ENCODE assay signal across 8 mouse cellular contexts in the genomic region with DNA sequence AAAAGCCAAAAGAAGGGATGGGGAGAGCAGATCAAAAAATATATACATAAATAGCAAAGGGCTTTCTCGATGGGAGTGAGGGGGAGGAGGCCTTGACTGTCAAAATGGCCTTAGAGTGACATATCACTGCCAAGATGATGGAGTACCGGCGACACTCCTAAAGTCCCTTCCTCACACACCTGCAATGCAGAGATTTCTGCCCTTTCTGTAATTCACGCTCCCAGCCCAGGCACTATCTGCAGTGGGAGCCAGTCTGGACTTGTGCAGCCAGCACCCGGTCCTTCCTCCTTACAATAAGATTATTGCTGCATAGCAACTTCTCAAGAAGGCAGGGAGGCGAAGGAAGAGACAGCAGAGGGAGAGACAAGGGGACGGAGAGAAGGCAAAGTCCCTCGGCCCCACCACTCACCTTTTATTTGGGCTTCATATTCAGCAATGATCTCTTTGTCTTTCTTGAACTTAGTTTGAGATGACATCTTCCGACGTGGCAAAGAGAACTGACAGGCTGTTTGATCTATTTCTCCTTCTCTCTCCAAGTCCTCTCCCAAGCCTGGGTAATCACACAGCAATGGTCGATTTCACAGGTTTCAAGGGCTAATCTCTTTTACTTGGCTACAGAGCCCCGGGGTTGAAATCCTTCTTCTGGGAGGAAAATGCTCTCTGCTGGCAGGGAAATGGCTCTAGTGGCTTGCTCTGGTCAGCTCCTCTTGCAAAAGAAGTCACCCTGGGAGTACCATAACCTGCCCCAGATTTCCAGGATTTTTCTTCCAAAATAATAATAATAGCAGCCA. TPM values are rescaled to one million over a fixed set of nuclear protein-coding genes. Genes with fewer than 3 reads are reported as not detected.
DNase-seq lines count a peak whose midpoint lies in the region; ATAC-seq and TF ChIP-seq lines count a peak whose summit lies in the region.

No protein-coding gene starts in this region.

- H3K36me3 ChIP-seq in embryonic facial prominence, embryonic 10.5 days (replicated peaks) = peaks cover 25% of the 10 kb centered on the region
- peaks cover 15% of the 10 kb centered on the region for H3K36me3 ChIP-seq in hindbrain, embryonic 13.5 days
- H3K36me3 ChIP-seq in midbrain, embryonic 11.5 days (ENCODE audit: control insufficient read depth, insufficient read depth, low read length) = peaks cover 10% of the 10 kb centered on the region

- peak overlapping the region; percentile 79 for H3K4me2 ChIP-seq in hindbrain, embryonic 13.5 days
- peak overlapping the region; percentile 77 for H3K4me2 ChIP-seq in midbrain, embryonic 11.5 days

- peak overlapping the region; percentile 95 for H3K27ac ChIP-seq in left cerebral cortex, adult 2 months
- peak overlapping the region; percentile 86 for H3K27ac ChIP-seq in embryonic facial prominence, embryonic 10.5 days (replicated peaks)
- peak overlapping the region; percentile 95 for H3K27ac ChIP-seq in hindbrain, embryonic 13.5 days
- peak overlapping the region; percentile 82 for H3K27ac ChIP-seq in midbrain, embryonic 11.5 days (ENCODE audit: low read depth, low read length)

- CTCF ChIA-PET in Patski (lab: Charles Lee) = interaction anchor here (0.6 to 2.1 kb wide), 6 partner anchors 16 to 55 kb away, joined by 3 to 7 read pairs (median 5); no protein-coding TSS in a partner anchor

- intact Hi-C loops in left cerebral cortex, adult 2 months (cut with DNase I) = loop anchor here (2.0 to 5.0 kb wide), 7 partner anchors 21 to 219 kb away; no protein-coding TSS in a partner anchor

- H3K4me1 ChIP-seq in embryonic facial prominence, embryonic 10.5 days = peaks cover 69% of the 10 kb centered on the region
- peaks cover 54% of the 10 kb centered on the region for H3K4me1 ChIP-seq in hindbrain, embryonic 13.5 days (replicated peaks)
- H3K4me1 ChIP-seq in midbrain, embryonic 11.5 days (ENCODE audit: control insufficient read depth, insufficient read depth, low read length) = peaks cover 41% of the 10 kb centered on the region

- no peak for DNase-seq in left cerebral cortex, adult 2 months (ENCODE audit: extremely low spot score in 1 of 2, low spot score in 2 of 2)
- no peak for DNase-seq in left cerebral cortex, adult 11 months (ENCODE audit: low spot score)
- no peak for DNase-seq in Patski (ENCODE audit: low read depth, low spot score)
- peak; percentile 40 for DNase-seq in embryonic facial prominence, embryonic 10.5 days (ENCODE audit: low spot score)
- DNase-seq in midbrain, embryonic 11.5 days (ENCODE audit: low spot score, missing footprints) = peak; percentile 94
- no peak for DNase-seq in thymus, postnatal 10 days (ENCODE audit: low spot score in 2 of 2)
- DNase-seq in layer of hippocampus, adult 8-10 months (ENCODE audit: low spot score in 2 of 2) = no peak

- no peak for TF ChIP-seq CTCF in left cerebral cortex, adult 2 months (IDR thresholded peaks at IDR 0.05)
- TF ChIP-seq CTCF in Patski (IDR thresholded peaks at IDR 0.05) = peak; percentile 30

- peak overlapping the region; percentile 72 for H3K4me3 ChIP-seq in left cerebral cortex, adult 2 months
- peak overlapping the region; percentile 77 for H3K4me3 ChIP-seq in embryonic facial prominence, embryonic 10.5 days
- H3K4me3 ChIP-seq in hindbrain, embryonic 13.5 days = peak overlapping the region; percentile 89
- H3K4me3 ChIP-seq in midbrain, embryonic 11.5 days (ENCODE audit: low read depth, low read length) = peak overlapping the region; percentile 91

- ATAC-seq in Patski = no peak
- ATAC-seq in hindbrain, embryonic 13.5 days (ENCODE audit: low FRiP score) = peak; percentile 43; the same call in 1 of the 2 replicates
- ATAC-seq in midbrain, embryonic 11.5 days (ENCODE audit: low FRiP score) = no peak; the same call in 1 of the 2 replicates

- POLR2A ChIA-PET in Patski (lab: Charles Lee) = interaction anchor here (1.7 kb wide), 1 partner anchor 23 kb away, joined by 4 read pairs; no protein-coding TSS in a partner anchor

- no peaks in the 10 kb centered on the region for H3K9me3 ChIP-seq in embryonic facial prominence, embryonic 10.5 days
- H3K9me3 ChIP-seq in hindbrain, embryonic 13.5 days = no peaks in the 10 kb centered on the region
- H3K9me3 ChIP-seq in midbrain, embryonic 11.5 days (ENCODE audit: control insufficient read depth, low read length) = no peaks in the 10 kb centered on the region

- in situ Hi-C loops in Patski (cut with MboI; ENCODE audit: low pct_unique_long_range_greater_than_20kb) = no loop called here

- 6% methylated on average over 12 of the region's 12 CpGs for WGBS in embryonic facial prominence, embryonic 10.5 days
- 6% methylated on average over 12 of the region's 12 CpGs for whole genome bisulfite sequencing in hindbrain, embryonic 13.5 days
- WGBS in midbrain, embryonic 11.5 days = 7% methylated on average over 12 of the region's 12 CpGs

- no peaks in the 10 kb centered on the region for H3K27me3 ChIP-seq in Patski
- H3K27me3 ChIP-seq in embryonic facial prominence, embryonic 10.5 days (replicated peaks; ENCODE audit: low read depth, poor library complexity, severe bottlenecking) = peaks cover 8% of the 10 kb centered on the region; the same call in 1 of the 2 replicates
- H3K27me3 ChIP-seq in hindbrain, embryonic 13.5 days = no peaks in the 10 kb centered on the region
- H3K27me3 ChIP-seq in midbrain, embryonic 11.5 days (ENCODE audit: control insufficient read depth, insufficient read depth, low read length) = no peaks in the 10 kb centered on the region

- peak overlapping the region; percentile 94 for H3K9ac ChIP-seq in hindbrain, embryonic 13.5 days
- H3K9ac ChIP-seq in midbrain, embryonic 11.5 days (ENCODE audit: low read length) = peak overlapping the region; percentile 87

RNA-seq across cellular contexts. Expression of a gene that starts 0.8 kb away (rescaled TPM):
- total RNA-seq in left cerebral cortex, adult 2 months (2021) = 100 to 1,000 TPM; 232 to 236 TPM
- polyA plus RNA-seq in Patski (2021) = 37.7 TPM
- 8.0 and 10.5 TPM in 2 replicates for polyA plus RNA-seq in embryonic facial prominence, embryonic 10.5 days (2016; fragmentation: Nextera tagmentation; extraction: Ambion mirVana)
- 37.5 and 42.3 TPM in 2 replicates for polyA plus RNA-seq in hindbrain, embryonic 13.5 days (2015; fragmentation: Nextera tagmentation; extraction: Ambion mirVana)
- polyA plus RNA-seq in midbrain, embryonic 11.5 days (2014; fragmentation: Nextera tagmentation; extraction: Ambion mirVana) = 48.9 and 54.9 TPM in 2 replicates
- 100 to 1,000 TPM; 230 to 304 (median 268) TPM for total RNA-seq in layer of hippocampus, adult 8-10 months (2022)

Comparison
In these comparisons a context has a peak if more than half of its experiments do, and no peak if none do; other contexts are left out.
1. DNase-seq: peak in embryonic facial prominence, embryonic 10.5 days (single experiment) and midbrain, embryonic 11.5 days (single experiment); none in left cerebral cortex, adult 2 months (0 of 2), left cerebral cortex, adult 11 months (single experiment), Patski (single experiment), thymus, postnatal 10 days (0 of 2) and layer of hippocampus, adult 8-10 months (0 of 2).
2. Peak in every context shown above with its lines, with median percentiles within 50 percentile points of each other: H3K27ac ChIP-seq and H3K4me3 ChIP-seq.